Mouse (Mus musculus): Measurements from ENCODE around the gene Eepd1. TPM values are rescaled to one million over a fixed set of nuclear protein-coding genes. Genes with fewer than 3 reads are reported as not detected.

Gene Eepd1
- total RNA-seq, 2 experiments from 2014 or later = 13.2 to 15.0 TPM

- DNase-seq (ENCODE audit: low spot score in 2 of 2) = no peak
Measured at GRCm38 (mm10) chr9:25573753-25574152, 92.4 kb downstream of the Eepd1 start.

GRCm38 (mm10) chr9:25574186-25574585 lies 92.8 kb downstream of the Eepd1 start:
- DNase-seq (ENCODE audit: low spot score in 2 of 2) = no peak

GRCm38 (mm10) chr9:25578674-25579596 lies 97.6 kb downstream of the Eepd1 start:
- DNase-seq (ENCODE audit: low spot score in 2 of 2) = no peak

GRCm38 (mm10) chr9:25583621-25584020 lies 102.3 kb downstream of the Eepd1 start:
- no peak for DNase-seq (ENCODE audit: low spot score in 2 of 2)

GRCm38 (mm10) chr9:25585614-25586013 lies 104.3 kb downstream of the Eepd1 start:
- DNase-seq (ENCODE audit: low spot score in 2 of 2) = no peak

GRCm38 (mm10) chr9:25588581-25588980 lies 107.2 kb downstream of the Eepd1 start:
- no peak for DNase-seq (ENCODE audit: low spot score in 2 of 2)

- DNase-seq (ENCODE audit: low spot score in 2 of 2) = no peak
Measured at GRCm38 (mm10) chr9:25590740-25591139, 109.4 kb downstream of the Eepd1 start.

GRCm38 (mm10) chr9:25591390-25592354 lies 110.3 kb downstream of the Eepd1 start:
- DNase-seq (ENCODE audit: low spot score in 2 of 2) = peak; percentile 59 to 66

- DNase-seq (ENCODE audit: low spot score in 2 of 2) = no peak
Measured at GRCm38 (mm10) chr9:25592355-25592955, 111.1 kb downstream of the Eepd1 start.

- no peak for DNase-seq (ENCODE audit: low spot score in 2 of 2)
Measured at GRCm38 (mm10) chr9:25624744-25625143, 143.4 kb downstream of the Eepd1 start.

GRCm38 (mm10) chr9:25629531-25630099 lies 148.3 kb downstream of the Eepd1 start:
- no peak for DNase-seq (ENCODE audit: low spot score in 2 of 2)

Other genes with a start within 250 kb of the Eepd1 start
- gene Sept7, start 229.1 kb upstream of the Eepd1 start, total RNA-seq (2021) = 100 to 1,000 TPM; 268 to 271 TPM